Mouse (Mus musculus): ENCODE data around the gene Sec31b.

DNA sequence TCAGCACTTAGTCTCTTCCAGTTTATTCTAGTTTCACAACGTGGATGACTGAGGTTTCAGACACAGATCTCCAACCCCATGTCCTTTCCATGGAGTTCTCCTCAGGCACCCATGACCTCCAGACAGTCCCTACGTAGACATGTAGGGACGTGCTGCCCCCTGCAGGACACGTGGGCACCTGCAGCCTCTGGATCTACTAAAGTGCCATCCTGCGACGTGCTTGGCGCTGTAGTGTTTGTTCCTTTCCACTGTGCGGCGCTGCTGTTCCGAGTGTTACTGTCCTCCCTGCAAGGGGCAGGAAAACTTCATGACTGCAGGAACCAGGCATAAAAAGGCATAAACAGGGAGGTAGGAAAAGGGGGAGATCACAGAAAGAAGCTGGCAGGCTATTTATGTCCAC, 71.5 kb downstream of the Sec31b start:
- peak; percentile 97 for TF ChIP-seq CTCF (IDR thresholded peaks at IDR 0.05; ENCODE audit: control insufficient read depth, insufficient read depth, low read length)
- TF ChIP-seq POLR2A (IDR thresholded peaks at IDR 0.05; ENCODE audit: borderline replicate concordance, control insufficient read depth, low read depth, low read length), result no peak
